Mouse (Mus musculus) MEL (cell line): ENCODE measurements around the gene Aatf.

Experiments
- CHD2 ChIP-seq: IDR thresholded peaks from 2 replicates; pipeline ENCODE4 v1.6.1; 2011; ENCODE audit warnings: low read length, improper control_type of control experiment
- CTCF ChIP-seq, 3 experiments: IDR thresholded peaks in 2 of 3; conservative IDR thresholded peaks in 1 of 3; 2 replicates each; pipeline ENCODE4 v1.5.1; 2011 to 2012; ENCODE audit warnings: low read length in 3 of 3, low read depth in 2 of 3, mild to moderate bottlenecking in 2 of 3, improper control_type of control experiment in 1 of 3, inconsistent platforms in 1 of 3, mixed read lengths in 1 of 3, moderate library complexity in 1 of 3; ENCODE audit not compliant: control insufficient read depth in 1 of 3, insufficient read depth in 1 of 3, poor library complexity in 1 of 3, severe bottlenecking in 1 of 3
- EP300 ChIP-seq, 2 experiments: IDR thresholded peaks; 2 replicates each; pipeline ENCODE4 v1.6.1; 2011; ENCODE audit warnings: improper control_type of control experiment in 2 of 2, low read length in 2 of 2, low read depth in 1 of 2, mild to moderate bottlenecking in 1 of 2
- GATA1 ChIP-seq: IDR thresholded peaks from 2 replicates; pipeline ENCODE4 v1.6.1; 2011; ENCODE audit warnings: low read depth, low read length, improper control_type of control experiment
- KAT2A ChIP-seq: conservative IDR thresholded peaks from 2 replicates; pipeline ENCODE4 v1.6.1; 2012; ENCODE audit warnings: low read depth, low read length, improper control_type of control experiment, inconsistent platforms
- MAFK ChIP-seq: IDR thresholded peaks from 2 replicates; pipeline ENCODE4 v1.6.1; 2011; ENCODE audit warnings: low read depth, mild to moderate bottlenecking, low read length, improper control_type of control experiment, borderline replicate concordance
- MAX ChIP-seq: IDR thresholded peaks from 2 replicates; pipeline ENCODE4 v1.6.1; 2011; ENCODE audit warnings: low read length, improper control_type of control experiment
- MYC ChIP-seq: IDR thresholded peaks from 2 replicates; pipeline ENCODE4 v1.6.1; 2011; ENCODE audit warnings: low read depth, mild to moderate bottlenecking, low read length, improper control_type of control experiment, moderate library complexity
- POLR2A ChIP-seq, 2 experiments: IDR thresholded peaks; 2 replicates each; pipeline ENCODE4 v1.6.1; 2011 to 2012; ENCODE audit warnings: low read length in 2 of 2, mild to moderate bottlenecking in 2 of 2, control low read depth in 1 of 2, improper control_type of control experiment in 1 of 2, low read depth in 1 of 2, moderate library complexity in 1 of 2; ENCODE audit not compliant: control insufficient read depth in 1 of 2, insufficient read depth in 1 of 2, poor library complexity in 1 of 2
- SMC3 ChIP-seq: IDR thresholded peaks from 2 replicates; pipeline ENCODE4 v1.6.1; 2011; ENCODE audit warnings: low read depth, low read length, improper control_type of control experiment
- TAL1 ChIP-seq: IDR thresholded peaks from 2 replicates; pipeline ENCODE4 v1.6.1; 2012; ENCODE audit warnings: mild to moderate bottlenecking, inconsistent platforms, low read length, moderate library complexity, mixed read lengths
- USF1 ChIP-seq: IDR thresholded peaks from 2 replicates; pipeline ENCODE4 v1.6.1; 2014; ENCODE audit warnings: low read depth, mild to moderate bottlenecking, inconsistent platforms, low read length, improper control_type of control experiment, moderate library complexity
- ZKSCAN1 ChIP-seq: IDR thresholded peaks from 2 replicates; pipeline ENCODE4 v1.6.1; 2012; ENCODE audit warnings: low read depth, mild to moderate bottlenecking, inconsistent platforms, low read length, improper control_type of control experiment, moderate library complexity

- TF ChIP-seq CTCF (IDR thresholded peaks at IDR 0.05 in 2 of 3, conservative IDR thresholded peaks at IDR 0.05 in 1 of 3; ENCODE audit: control insufficient read depth in 1 of 3, insufficient read depth in 1 of 3, low read depth in 2 of 3, low read length in 3 of 3, poor library complexity in 1 of 3, severe bottlenecking in 1 of 3) (no peak), MAX (no peak), MAFK (no peak), SMC3 (no peak), KAT2A (no peak), ZKSCAN1 (no peak), GATA1 (no peak), MYC (no peak), EP300 (IDR thresholded peaks at IDR 0.05; ENCODE audit: low read depth in 1 of 2, low read length in 2 of 2) (no peak), CHD2 (no peak), USF1 (no peak), POLR2A (IDR thresholded peaks at IDR 0.05; ENCODE audit: control insufficient read depth in 1 of 2, insufficient read depth in 1 of 2, low read depth in 1 of 2, low read length in 2 of 2, poor library complexity in 1 of 2) (no peak), TAL1 (no peak)
Observed at GRCm38 (mm10) chr11:84453901-84454300, 59.4 kb downstream of the Aatf start.
